Mouse (Mus musculus) hematopoietic stem cell, adult 5-6 weeks (primary cell): Measurements from ENCODE around the gene Tmco4. TPM values are rescaled to one million over a fixed set of nuclear protein-coding genes. Genes with fewer than 3 reads are reported as not detected.
A peak's percentile ranks its signal among the peaks of the same experiment; 100 is the strongest.

Source experiments
- ATAC-seq, 2 experiments: fragments of 125-278 bp in 1 of 2; replicated peaks in 1 of 2; 2 replicates each; pipeline ENCODE4 v1.8.0; 2016 to 2017; ENCODE audit warnings: inconsistent platforms in 2 of 2, mild to moderate bottlenecking in 2 of 2, moderate number of reproducible peaks in 2 of 2, low read depth in 1 of 2, moderate TSS enrichment in 1 of 2; ENCODE audit not compliant: low FRiP score in 2 of 2, poor library complexity in 2 of 2, severe bottlenecking in 2 of 2, insufficient read depth in 1 of 2, low TSS enrichment in 1 of 2
- total RNA-seq: library from RNA; stranded (forward); fragments of 172-1452, 232-1000 nt; gene quantifications from 2 replicates; pipeline ENCODE4 v1.2.3, GENCODE M21; 2017

The Tmco4 gene
- total RNA-seq, 1 experiment from 2014 or later, result 14.0 TPM

- no peak for ATAC-seq
Observed at GRCm38 (mm10) chr4:139035799-139036198, 63.1 kb downstream of the Tmco4 start.

DNA sequence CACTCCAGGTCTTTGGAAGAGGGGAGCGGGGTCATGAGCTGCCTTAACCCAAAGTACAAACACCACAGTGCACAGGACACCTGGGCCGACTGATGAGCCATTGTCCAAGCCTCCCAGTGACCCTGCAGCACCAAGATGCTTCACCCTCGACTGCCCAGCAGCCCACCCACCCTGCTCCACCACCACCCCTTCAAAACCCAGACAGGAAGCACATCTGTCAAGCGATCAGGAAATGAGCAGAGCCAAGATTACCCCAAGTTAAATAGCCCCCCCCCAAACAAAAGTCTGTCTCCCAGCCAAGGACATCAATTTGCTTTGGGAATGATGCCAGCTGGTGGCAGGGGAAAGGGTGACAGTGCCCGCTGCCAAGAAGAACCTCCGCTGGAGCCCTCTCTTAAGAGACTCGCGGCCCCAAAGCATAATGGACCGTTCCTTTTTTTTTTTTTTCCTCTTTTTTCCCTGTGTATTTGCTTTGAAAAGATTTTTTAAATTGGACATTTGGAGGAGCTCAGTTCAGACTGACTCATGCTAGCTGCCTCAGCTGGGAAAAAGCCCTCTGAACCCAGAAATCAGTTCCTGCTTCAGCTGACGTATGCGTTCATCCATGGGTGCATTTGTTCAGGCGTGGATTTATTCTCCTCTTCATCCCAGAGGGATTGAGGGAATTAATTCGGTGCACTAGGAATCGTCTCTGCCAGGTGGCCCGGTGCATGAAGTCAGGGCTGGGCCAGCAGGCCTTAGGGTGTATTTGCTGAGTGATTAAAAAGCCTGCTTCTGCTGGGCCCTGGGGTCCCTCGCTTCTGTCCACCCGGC lies 65.3 kb downstream of the Tmco4 start:
- peak; percentile 23 to 30; a peak in 2 of 4 replicates for ATAC-seq

DNA sequence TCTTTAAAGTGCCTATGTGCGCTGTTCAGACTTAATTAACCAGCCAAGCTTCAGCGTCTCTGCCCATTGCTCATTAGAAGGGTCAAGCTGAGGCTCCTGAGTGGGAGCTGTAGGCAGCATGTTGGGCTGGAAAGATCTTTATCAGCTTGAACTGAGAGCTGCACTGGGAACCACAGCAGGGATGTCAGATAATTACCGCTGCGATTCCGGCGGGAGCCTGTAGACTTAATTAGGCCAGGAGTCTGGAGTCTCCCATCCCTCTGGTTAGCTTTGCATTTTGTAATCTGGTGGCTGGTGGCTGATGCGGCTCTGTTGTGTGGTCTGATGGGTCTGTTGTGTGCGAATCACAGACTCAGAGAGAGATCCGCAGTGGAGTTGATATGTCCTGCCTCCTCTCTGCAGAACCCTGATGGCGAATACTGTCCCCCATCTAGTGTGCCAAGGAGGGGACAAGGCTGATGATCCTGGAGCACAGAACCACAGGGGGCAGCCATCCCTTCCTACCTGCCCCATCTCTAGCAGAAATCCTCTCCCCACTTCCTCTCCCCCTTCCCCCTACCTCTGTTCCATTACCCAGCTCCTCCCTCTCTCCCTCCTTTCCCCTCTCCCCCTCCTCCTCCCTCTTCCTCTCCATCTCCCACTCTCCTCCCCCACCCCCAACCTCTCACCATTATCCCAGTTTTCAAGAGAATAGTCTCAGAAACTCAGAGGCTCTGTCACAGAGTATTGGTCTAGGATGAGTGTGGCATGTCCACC lies 67.6 kb downstream of the Tmco4 start:
- ATAC-seq, result no peak

GRCm38 (mm10) chr4:139042611-139043010 lies 69.9 kb downstream of the Tmco4 start:
- ATAC-seq, result no peak

DNA sequence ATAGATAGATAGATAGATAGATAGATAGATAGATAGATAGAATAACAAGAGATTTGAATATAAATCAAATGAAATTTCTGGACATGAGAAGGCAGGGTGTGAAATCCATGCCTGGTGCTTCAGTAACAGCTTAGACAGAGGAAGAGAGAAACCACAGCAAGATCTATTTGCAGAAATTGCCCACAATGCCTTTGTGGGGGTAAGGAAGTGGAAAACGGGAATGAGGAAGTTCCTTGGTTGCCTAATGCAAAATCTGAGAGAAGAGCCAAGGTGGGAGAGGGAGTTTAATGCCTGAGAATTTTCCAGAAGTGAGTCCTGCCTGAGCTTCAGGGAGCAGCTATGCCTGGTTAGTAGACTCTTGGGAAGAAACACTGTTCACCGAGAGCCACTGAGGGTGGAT lies 70.9 kb downstream of the Tmco4 start:
- ATAC-seq, result no peak

DNA sequence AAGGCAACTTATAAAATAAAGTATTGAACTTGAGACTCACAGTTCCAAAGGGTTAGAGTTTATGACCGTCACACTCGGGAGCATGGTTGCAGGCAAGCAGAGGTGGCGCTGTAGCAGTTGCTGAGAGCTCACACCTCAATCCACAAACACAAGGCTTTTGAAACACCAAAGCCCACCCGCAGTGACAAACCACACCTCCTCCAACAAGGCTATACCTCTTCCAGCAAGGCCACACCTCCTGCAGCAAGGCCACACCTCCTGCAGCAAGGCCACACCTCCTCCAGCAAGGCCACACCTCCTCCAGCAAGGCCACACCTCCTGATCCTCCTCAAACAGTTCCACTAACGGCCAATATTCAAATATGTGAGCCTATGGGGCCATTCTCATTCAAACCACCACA lies 71.9 kb downstream of the Tmco4 start:
- ATAC-seq, result no peak

- ATAC-seq, result no peak
Observed at GRCm38 (mm10) chr4:139046354-139046753, 73.7 kb downstream of the Tmco4 start.

- no peak for ATAC-seq
Observed at GRCm38 (mm10) chr4:139048518-139048917, 75.8 kb downstream of the Tmco4 start.

- ATAC-seq, result no peak
Observed at GRCm38 (mm10) chr4:139052796-139053195, 80.1 kb downstream of the Tmco4 start.

DNA sequence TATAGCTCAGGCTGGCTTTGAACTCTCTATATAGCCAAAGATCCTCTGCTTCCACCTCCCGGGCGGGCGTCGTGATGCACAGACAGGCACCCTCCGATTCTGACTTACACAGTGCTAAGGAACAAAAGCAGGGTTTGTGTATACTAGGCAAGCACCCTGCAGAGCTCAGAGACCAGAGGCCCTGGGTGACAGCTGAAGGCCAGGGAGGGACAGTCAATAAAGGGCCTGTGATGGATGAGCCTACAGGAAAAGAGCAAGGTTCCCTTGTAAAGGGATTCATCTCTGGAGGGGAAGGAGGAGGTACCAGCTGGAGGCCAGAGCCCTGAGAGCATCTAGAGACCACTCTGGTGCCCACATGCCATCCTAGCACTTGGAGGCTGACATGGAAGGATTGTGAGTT lies 80.7 kb downstream of the Tmco4 start:
- ATAC-seq, result no peak

- ATAC-seq, result no peak
Observed at GRCm38 (mm10) chr4:139054300-139054923, 81.7 kb downstream of the Tmco4 start.

- no peak for ATAC-seq
Observed at GRCm38 (mm10) chr4:139055336-139055735, 82.6 kb downstream of the Tmco4 start.

DNA sequence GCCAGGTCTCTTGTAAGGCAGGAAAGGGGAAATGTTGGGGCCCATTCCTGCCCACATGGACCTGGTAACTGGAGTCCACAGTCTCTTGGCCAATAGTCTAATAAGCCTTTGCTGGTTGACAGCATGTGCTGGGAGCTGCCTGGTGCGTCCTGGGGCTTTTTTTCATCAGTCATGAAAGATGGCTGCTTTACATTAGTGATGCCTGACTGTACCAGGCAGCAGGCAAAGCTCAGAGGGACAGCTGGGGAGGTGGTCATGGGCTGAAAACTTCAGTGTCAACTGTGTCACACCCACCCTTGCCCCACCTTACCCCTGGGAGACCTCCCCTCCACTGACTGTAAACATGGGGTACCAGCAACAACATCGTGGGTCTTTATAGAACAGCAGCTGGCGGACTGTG lies 83.1 kb downstream of the Tmco4 start:
- ATAC-seq, result no peak

DNA sequence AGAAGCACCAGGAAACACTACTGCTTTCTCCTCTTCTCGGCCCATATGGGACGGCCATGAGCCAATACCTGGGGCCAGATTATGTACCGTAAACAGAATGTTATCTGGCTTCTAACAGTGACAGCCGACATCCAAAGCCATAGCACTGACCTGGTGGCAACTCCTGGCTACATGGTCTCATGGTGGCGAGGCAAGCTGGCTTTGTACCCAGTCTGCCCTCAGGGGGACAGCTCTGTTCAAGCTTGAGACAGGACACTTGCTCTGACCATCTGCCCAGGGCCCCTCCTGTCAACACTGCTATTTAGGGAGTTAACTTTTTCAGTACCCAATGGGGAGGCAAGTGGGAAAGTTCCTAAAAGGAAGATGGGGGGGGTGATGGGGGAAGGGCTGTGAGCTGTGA lies 84.6 kb downstream of the Tmco4 start:
- ATAC-seq, result no peak

- no peak for ATAC-seq
Observed at GRCm38 (mm10) chr4:139058029-139058428, 85.3 kb downstream of the Tmco4 start.

- ATAC-seq, result peak in 1 of 2 experiments; percentile 45; a peak in 1 of 4 replicates
Observed at GRCm38 (mm10) chr4:139059569-139059968, 86.9 kb downstream of the Tmco4 start.

DNA sequence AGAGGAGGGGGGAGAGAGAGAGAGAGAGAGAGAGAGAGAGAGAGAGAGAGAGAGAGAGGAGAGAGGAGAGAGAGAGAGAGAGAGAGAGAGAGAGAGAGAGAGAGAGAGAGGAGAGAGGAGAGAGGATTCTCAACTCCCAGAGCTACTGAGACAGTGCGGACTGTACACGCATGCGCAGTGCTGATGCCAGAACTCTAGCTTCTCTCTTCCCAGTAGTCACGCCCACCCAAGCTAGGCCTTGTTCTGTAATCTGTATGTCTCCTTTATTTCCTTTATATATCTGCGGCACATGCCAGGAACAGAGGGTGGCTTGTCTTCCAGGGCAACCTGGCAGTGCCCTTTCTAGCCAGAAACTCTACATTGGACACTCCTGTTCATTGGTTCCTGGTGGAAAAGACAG lies 92.1 kb downstream of the Tmco4 start:
- no peak for ATAC-seq

DNA sequence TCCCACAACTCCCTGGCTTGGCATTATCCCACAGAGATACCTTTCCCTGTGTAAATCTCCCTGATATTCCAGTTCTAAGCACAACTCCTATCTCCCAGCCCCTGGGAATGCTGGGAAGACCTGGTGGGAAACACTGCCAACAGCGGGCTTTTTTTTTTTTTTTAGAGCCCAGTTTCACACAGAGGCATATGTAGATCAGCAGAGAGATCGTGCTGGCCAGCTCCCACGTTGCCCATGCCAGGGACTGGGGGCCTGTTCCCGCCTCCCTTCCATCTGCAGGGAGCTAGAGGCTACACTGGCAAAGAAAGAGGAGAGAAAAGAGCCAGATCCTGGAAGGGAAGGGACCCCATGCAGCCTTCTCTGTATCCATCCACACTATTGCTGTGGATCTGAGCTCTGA lies 95.6 kb downstream of the Tmco4 start:
- no peak for ATAC-seq
